Mouse (Mus musculus) liver, embryonic 14.5 days (tissue): ENCODE data around the gene Pax3.

ENCODE experiments used
- CTCF ChIP-seq: IDR thresholded peaks from 2 replicates; pipeline ENCODE4 v1.5.1; 2016; ENCODE audit warnings: antibody characterized with exemption, low read depth, control low read depth
- EP300 ChIP-seq: IDR thresholded peaks from 2 replicates; pipeline ENCODE4 v1.6.1; 2016; ENCODE audit warnings: antibody characterized with exemption, low read depth

- TF ChIP-seq CTCF (no peak), EP300 (no peak)
Measured at GRCm38 (mm10) chr1:78215749-78216508, 19.0 kb upstream of the Pax3 start.
